Mouse (Mus musculus): Measurements from ENCODE around the gene Mcf2l. TPM values are rescaled to one million over a fixed set of nuclear protein-coding genes. Genes with fewer than 3 reads are reported as not detected.

Gene Mcf2l
- polyA plus RNA-seq, 1 experiment, result 17.3 TPM

DNA sequence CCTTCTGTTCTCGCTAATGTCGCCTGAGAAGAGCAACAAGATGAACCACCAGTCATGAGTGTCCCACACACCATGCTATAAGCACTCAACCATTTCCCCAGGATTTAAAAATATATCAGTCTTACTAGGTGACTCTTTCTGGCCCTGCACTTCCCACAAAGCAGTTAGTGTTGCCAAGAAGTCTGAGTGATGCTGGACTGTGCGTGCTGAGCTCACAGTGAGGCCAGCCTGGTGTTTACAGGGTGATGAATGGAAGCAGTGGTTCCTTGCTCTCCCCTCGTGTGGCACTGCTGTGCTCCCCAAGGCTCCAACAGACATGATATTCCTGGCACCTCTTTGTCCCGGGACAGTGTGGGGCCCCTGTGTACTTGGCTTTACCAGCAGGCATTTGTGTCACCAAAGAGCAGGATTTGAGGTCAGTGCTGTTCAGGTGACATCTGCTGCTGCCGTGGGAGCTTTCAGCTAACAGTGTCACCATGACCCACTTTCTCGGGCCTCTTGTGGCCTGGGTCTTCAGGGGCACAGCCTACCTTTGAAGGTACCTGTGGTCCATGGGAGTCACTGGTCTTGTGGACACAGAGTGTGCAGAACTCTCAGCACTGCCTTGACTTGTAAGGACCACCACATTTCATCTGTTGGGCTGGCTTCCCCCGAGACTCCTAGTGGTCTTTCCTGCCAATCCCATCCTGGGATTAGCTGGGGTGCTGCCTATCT is 88.4 kb downstream of the Mcf2l start:
- H3K27ac ChIP-seq (ENCODE audit: control insufficient read depth, insufficient read depth, low read depth, low read length, poor library complexity), result no peak overlapping the region
- no peak overlapping the region for H3K4me3 ChIP-seq (replicated peaks; ENCODE audit: control insufficient read depth, low read depth, low read length)
- H3K4me1 ChIP-seq (ENCODE audit: control insufficient read depth, insufficient read depth, low read length), result no peaks in the 10 kb centered on the region
- 74% methylated on average over 8 of the region's 8 CpGs for WGBS
- TF ChIP-seq CTCF (IDR thresholded peaks at IDR 0.05; ENCODE audit: control insufficient read depth, insufficient read depth, low read length) (no peak), POLR2A (IDR thresholded peaks at IDR 0.05; ENCODE audit: borderline replicate concordance, control insufficient read depth, low read depth, low read length) (no peak)

DNA sequence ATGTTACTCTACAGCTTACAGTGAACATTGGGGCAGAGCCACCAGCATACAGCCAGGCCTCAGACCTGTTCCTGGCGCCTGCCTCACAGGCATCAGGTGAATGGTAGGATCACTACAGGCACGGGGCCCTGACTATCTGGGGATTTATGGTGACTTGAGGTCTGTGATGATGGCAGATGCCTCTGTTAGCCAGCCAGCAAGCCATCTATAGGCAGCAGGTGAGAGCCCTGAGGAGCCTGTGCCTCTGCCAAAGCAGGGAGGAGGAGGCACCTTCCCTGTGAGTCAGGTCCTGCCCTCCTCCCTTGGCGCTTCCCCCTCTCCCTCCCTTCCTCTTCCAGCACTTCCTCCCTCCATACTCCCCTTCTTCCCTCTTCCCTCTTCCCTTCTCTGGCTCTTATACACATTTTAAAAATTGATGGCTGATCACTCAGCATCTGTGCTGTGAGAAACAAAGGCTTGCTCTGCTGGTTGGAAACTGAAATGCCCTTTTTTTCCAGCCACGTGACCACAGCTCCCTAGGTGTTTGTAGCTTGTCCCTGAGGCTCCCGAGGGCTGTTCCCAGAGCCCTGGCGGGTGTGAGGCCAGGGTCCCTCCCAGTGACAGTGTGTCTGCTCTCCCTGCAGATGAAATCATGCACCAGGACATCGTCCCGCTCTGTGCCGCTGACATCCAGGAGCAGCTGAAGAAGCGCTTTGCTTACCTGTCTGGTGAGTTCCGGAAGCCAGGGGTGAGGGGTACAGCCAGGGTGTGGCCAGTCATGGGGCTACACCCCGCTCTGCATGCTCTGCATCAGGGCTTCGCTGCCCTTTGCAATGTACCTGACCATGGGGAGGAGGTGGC is 89.2 kb downstream of the Mcf2l start:
- Histone ChIP-seq H3K4me1 (ENCODE audit: control insufficient read depth, insufficient read depth, low read length) (no peaks in the 10 kb centered on the region), H3K27ac (ENCODE audit: control insufficient read depth, insufficient read depth, low read depth, low read length, poor library complexity) (no peak overlapping the region), H3K4me3 (replicated peaks; ENCODE audit: control insufficient read depth, low read depth, low read length) (no peak overlapping the region)
- TF ChIP-seq POLR2A (IDR thresholded peaks at IDR 0.05; ENCODE audit: borderline replicate concordance, control insufficient read depth, low read depth, low read length), result no peak
- TF ChIP-seq CTCF (IDR thresholded peaks at IDR 0.05; ENCODE audit: control insufficient read depth, insufficient read depth, low read length), result no peak
- 74% methylated on average over 13 of the region's 13 CpGs for WGBS

DNA sequence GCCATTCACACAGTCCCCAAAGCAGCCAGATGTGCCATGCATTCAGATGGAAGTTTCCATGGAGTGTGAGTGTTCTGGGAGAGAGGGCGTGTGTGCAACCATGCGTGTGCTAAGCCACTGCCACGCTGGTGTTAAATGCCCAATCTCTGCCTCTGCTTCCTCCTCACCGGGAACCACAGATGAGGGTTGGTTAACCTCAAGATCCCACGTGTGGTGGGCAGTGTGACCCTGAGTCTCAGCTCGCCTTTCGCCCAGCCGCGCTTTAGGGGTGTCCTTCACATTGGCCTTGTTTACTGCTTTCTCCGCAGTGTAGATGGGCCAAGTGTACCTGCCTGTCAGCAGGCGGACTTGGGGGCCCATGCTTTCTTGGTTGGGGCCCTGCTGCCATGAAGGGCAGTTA is 102.7 kb downstream of the Mcf2l start:
- Histone ChIP-seq H3K4me3 (replicated peaks; ENCODE audit: control insufficient read depth, low read depth, low read length) (no peak overlapping the region), H3K4me1 (ENCODE audit: control insufficient read depth, insufficient read depth, low read length) (no peaks in the 10 kb centered on the region; the same call in 1 of the 2 replicates), H3K27ac (ENCODE audit: control insufficient read depth, insufficient read depth, low read depth, low read length, poor library complexity) (no peak overlapping the region)
- WGBS, result 10% methylated on average over 11 of the region's 11 CpGs
- no peak for TF ChIP-seq CTCF (IDR thresholded peaks at IDR 0.05; ENCODE audit: control insufficient read depth, insufficient read depth, low read length)
- no peak for TF ChIP-seq POLR2A (IDR thresholded peaks at IDR 0.05; ENCODE audit: borderline replicate concordance, control insufficient read depth, low read depth, low read length)

DNA sequence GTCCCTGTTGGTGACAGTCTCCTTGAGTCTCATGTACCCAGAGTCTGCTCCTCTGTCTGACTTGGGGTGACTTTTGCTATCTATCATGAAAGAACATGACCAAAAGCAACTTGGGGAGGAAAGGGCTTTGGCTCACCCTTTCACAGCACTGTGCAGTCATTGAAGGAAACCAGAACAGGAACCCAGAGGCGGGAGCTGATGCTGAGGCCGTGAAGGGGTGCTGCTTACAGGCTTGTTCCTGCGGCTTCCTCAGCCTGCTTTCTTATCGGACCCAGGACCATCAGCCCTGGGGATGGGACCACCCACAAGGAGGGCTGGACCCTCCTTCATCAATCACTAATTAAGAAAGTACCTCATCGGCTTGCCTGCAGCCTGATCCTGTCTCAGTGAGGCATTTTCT is 103.1 kb downstream of the Mcf2l start:
- no peak overlapping the region for H3K27ac ChIP-seq (ENCODE audit: control insufficient read depth, insufficient read depth, low read depth, low read length, poor library complexity)
- TF ChIP-seq POLR2A (IDR thresholded peaks at IDR 0.05; ENCODE audit: borderline replicate concordance, control insufficient read depth, low read depth, low read length) (no peak), CTCF (IDR thresholded peaks at IDR 0.05; ENCODE audit: control insufficient read depth, insufficient read depth, low read length) (no peak)
- peak overlapping the region; percentile 24 for H3K4me3 ChIP-seq (replicated peaks; ENCODE audit: control insufficient read depth, low read depth, low read length)
- no peaks in the 10 kb centered on the region; the same call in 1 of the 2 replicates for H3K4me1 ChIP-seq (ENCODE audit: control insufficient read depth, insufficient read depth, low read length)
- WGBS, result 3% methylated on average over 5 of the region's 5 CpGs

DNA sequence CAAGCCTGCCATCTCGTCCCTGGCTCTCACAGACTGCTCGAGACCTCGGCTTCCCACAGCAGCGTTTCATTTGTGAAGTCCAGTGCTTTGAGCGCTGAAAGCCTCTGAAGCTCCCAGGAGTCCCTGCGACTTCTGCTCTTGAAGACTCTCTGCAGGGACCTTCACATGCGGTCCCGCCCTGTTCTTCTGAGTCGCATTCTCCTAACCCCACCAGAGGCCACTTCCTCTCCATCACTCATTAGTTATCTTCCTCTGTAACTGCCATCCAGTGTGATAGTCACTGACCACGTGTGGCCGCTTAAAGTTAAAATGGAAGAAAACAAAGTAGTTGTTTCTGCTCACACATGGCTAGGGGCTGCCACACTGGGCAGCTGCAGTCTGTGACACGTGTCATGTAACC is 103.7 kb downstream of the Mcf2l start:
- Histone ChIP-seq H3K4me3 (replicated peaks; ENCODE audit: control insufficient read depth, low read depth, low read length) (no peak overlapping the region), H3K4me1 (ENCODE audit: control insufficient read depth, insufficient read depth, low read length) (no peaks in the 10 kb centered on the region; the same call in 1 of the 2 replicates), H3K27ac (ENCODE audit: control insufficient read depth, insufficient read depth, low read depth, low read length, poor library complexity) (no peak overlapping the region; the same call in 1 of the 2 replicates)
- WGBS, result 5% methylated on average over 12 of the region's 12 CpGs
- no peak for TF ChIP-seq POLR2A (IDR thresholded peaks at IDR 0.05; ENCODE audit: borderline replicate concordance, control insufficient read depth, low read depth, low read length)
- TF ChIP-seq CTCF (IDR thresholded peaks at IDR 0.05; ENCODE audit: control insufficient read depth, insufficient read depth, low read length), result no peak

DNA sequence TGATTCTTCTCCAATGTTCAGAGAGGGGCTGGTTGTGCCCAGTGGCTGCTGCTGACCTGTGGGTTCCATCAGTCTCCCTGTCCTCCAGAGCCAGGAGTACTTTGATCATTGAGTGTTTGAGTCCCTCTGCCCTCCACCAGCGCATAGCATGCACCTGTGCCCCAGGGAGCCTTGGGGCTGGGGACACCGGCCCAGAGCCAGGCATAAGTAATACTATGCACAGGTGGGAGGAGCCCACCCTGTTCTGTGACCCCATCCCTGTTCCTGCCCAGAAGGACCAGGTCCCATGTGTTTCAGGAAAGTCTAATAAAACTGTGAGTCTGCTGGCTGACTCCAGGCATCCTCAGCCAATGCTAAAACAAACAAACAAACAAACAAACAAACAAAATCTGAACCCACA is 104.7 kb downstream of the Mcf2l start:
- Histone ChIP-seq H3K4me3 (replicated peaks; ENCODE audit: control insufficient read depth, low read depth, low read length) (no peak overlapping the region), H3K4me1 (ENCODE audit: control insufficient read depth, insufficient read depth, low read length) (no peaks in the 10 kb centered on the region; the same call in 1 of the 2 replicates), H3K27ac (ENCODE audit: control insufficient read depth, insufficient read depth, low read depth, low read length, poor library complexity) (no peak overlapping the region)
- 79% methylated on average over 2 of the region's 2 CpGs for WGBS
- TF ChIP-seq CTCF (IDR thresholded peaks at IDR 0.05; ENCODE audit: control insufficient read depth, insufficient read depth, low read length), result no peak
- no peak for TF ChIP-seq POLR2A (IDR thresholded peaks at IDR 0.05; ENCODE audit: borderline replicate concordance, control insufficient read depth, low read depth, low read length)

DNA sequence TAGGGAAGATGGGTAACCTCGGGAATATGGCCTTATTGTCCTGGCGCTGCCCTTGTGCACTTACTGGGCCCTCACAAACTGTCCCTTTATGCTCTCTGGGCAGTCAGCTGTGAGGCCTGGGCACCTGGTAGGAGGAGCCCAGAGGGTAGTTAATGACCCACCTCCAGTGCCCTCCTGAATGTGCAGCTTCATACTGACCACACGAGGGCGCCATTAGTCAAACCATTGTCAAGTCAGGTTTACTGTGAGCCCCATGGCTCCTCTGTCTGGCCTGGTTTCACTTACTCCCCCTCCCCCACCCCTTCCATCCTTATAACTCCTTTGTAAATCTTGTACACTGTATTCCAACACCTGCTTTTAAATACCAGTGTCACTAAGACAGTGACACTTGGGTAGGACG is 105.1 kb downstream of the Mcf2l start:
- no peaks in the 10 kb centered on the region; the same call in 1 of the 2 replicates for H3K4me1 ChIP-seq (ENCODE audit: control insufficient read depth, insufficient read depth, low read length)
- no peak for TF ChIP-seq POLR2A (IDR thresholded peaks at IDR 0.05; ENCODE audit: borderline replicate concordance, control insufficient read depth, low read depth, low read length)
- peak; percentile 86 for TF ChIP-seq CTCF (IDR thresholded peaks at IDR 0.05; ENCODE audit: control insufficient read depth, insufficient read depth, low read length)
- no peak overlapping the region for H3K4me3 ChIP-seq (replicated peaks; ENCODE audit: control insufficient read depth, low read depth, low read length)
- WGBS, result 31% methylated on average over 5 of the region's 5 CpGs
- no peak overlapping the region for H3K27ac ChIP-seq (ENCODE audit: control insufficient read depth, insufficient read depth, low read depth, low read length, poor library complexity)
